Mouse (Mus musculus) intestine, postnatal 0 days (tissue): ENCODE data around the gene Cxcl10. TPM values are rescaled to one million over a fixed set of nuclear protein-coding genes. Genes with fewer than 3 reads are reported as not detected.

ENCODE experiments used
- ATAC-seq: fragments of 200-750 bp; cut with Nextera tagmentation; 2 replicates; pipeline ENCODE4 v1.8.0; 2017; ENCODE audit warnings: mild to moderate bottlenecking, moderate TSS enrichment, moderate library complexity
- H3K27ac ChIP-seq: fragments of 300-500 bp; sonication (generic); 2 replicates; pipeline ENCODE4 v1.5.1; 2014; ENCODE audit warnings: mild to moderate bottlenecking, low read depth, low read length, moderate library complexity
- H3K27me3 ChIP-seq: fragments of 300-500 bp; sonication (generic); replicated peaks from 2 replicates; pipeline ENCODE4 v1.6.1; 2014; ENCODE audit warnings: low read length, mixed read lengths; ENCODE audit not compliant: control insufficient read depth, insufficient read depth
- H3K36me3 ChIP-seq: fragments of 300-500 bp; sonication (generic); 2 replicates; pipeline ENCODE4 v1.6.1; 2014; ENCODE audit warnings: mild to moderate bottlenecking, moderate library complexity; ENCODE audit not compliant: control insufficient read depth, insufficient read depth
- H3K4me1 ChIP-seq: fragments of 300-500 bp; sonication (generic); replicated peaks from 2 replicates; pipeline ENCODE4 v1.6.1; 2014; ENCODE audit warnings: antibody characterized with exemption, low read length, mixed read lengths; ENCODE audit not compliant: control insufficient read depth, insufficient read depth
- H3K4me2 ChIP-seq: fragments of 300-500 bp; sonication (generic); replicated peaks from 2 replicates; pipeline ENCODE4 v1.6.1; 2014; ENCODE audit warnings: low read depth, mild to moderate bottlenecking, moderate library complexity
- H3K4me3 ChIP-seq: fragments of 300-500 bp; sonication (generic); 2 replicates; pipeline ENCODE4 v1.5.1; 2014; ENCODE audit warnings: low read depth, low read length
- H3K9ac ChIP-seq: fragments of 300-500 bp; sonication (generic); 2 replicates; pipeline ENCODE4 v1.6.1; 2014; ENCODE audit warnings: mild to moderate bottlenecking, low read depth, low read length
- H3K9me3 ChIP-seq: fragments of 300-500 bp; sonication (generic); 2 replicates; pipeline ENCODE4 v1.6.1; 2016; ENCODE audit warnings: mixed run types; ENCODE audit not compliant: control insufficient read depth
- CTCF ChIP-seq: sonication (generic); IDR thresholded peaks from 2 replicates; pipeline ENCODE4 v1.5.1; 2016; ENCODE audit warnings: low read depth, mild to moderate bottlenecking, control low read depth, antibody characterized with exemption, moderate library complexity
- WGBS: fragments of 180-500 bp; shearing (Covaris S2); extraction: QIAGEN DNeasy Blood & Tissue Kit; methylation state at CpG from one replicate; pipeline ENCODE4 v1.1.7; 2014; 5-methylcytosine and 5-hydroxymethylcytosine counted together
- polyA plus RNA-seq: library from polyadenylated mRNA; unstranded; fragments of >200 nt; fragmentation: Nextera tagmentation; extraction: Ambion mirVana; gene quantifications from 2 replicates; pipeline ENCODE4 v1.2.1, GENCODE M21; 2015

Cxcl10 gene
- polyA plus RNA-seq, 1 experiment from 2014 or later, result 2.0 TPM

- Histone ChIP-seq H3K9ac (no peak overlapping the region), H3K4me3 (no peak overlapping the region), H3K4me2 (no peak overlapping the region), H3K4me1 (no peaks in the 10 kb centered on the region), H3K9me3 (no peaks in the 10 kb centered on the region), H3K27me3 (no peaks in the 10 kb centered on the region), H3K27ac (no peak overlapping the region), H3K36me3 (peaks cover 79% of the 10 kb centered on the region)
- WGBS, result 81% methylated on average over 13 of the region's 13 CpGs
- no peak for ATAC-seq
- no peak for TF ChIP-seq CTCF
Measured at GRCm38 (mm10) chr5:92302149-92302840, 46.4 kb downstream of the Cxcl10 start.

Other genes starting within 250 kb of the Cxcl10 start
- gene Uso1, start 211.0 kb downstream of the Cxcl10 start, polyA plus RNA-seq, result 61.5 and 68.8 TPM in 2 replicates
- gene U90926, start 133.5 kb downstream of the Cxcl10 start, polyA plus RNA-seq, result not detected in 2 replicates
- gene Ppef2, start 92.6 kb downstream of the Cxcl10 start, polyA plus RNA-seq, result 0.16 and 0.27 TPM in 2 replicates
- 19.8 and 22.4 TPM in 2 replicates for gene Naaa, start 70.7 kb downstream of the Cxcl10 start, polyA plus RNA-seq
- 15.8 and 17.3 TPM in 2 replicates for gene Sdad1, start 38.4 kb downstream of the Cxcl10 start, polyA plus RNA-seq
- gene Cxcl9, start 20.8 kb downstream of the Cxcl10 start, polyA plus RNA-seq, result 0.05 and 0.18 TPM in 2 replicates
- gene Art3, start 17.1 kb downstream of the Cxcl10 start, polyA plus RNA-seq, result 12.7 and 13.5 TPM in 2 replicates
- 16.4 and 18.4 TPM in 2 replicates for gene Nup54, start 86.3 kb upstream of the Cxcl10 start, polyA plus RNA-seq
- gene Scarb2, start 157.9 kb upstream of the Cxcl10 start, polyA plus RNA-seq, result 18.0 and 19.7 TPM in 2 replicates
- gene Fam47e, start 206.2 kb upstream of the Cxcl10 start, polyA plus RNA-seq, result not detected in 2 replicates